Mouse (Mus musculus): ENCODE measurements around the gene Pknox1. TPM values are rescaled to one million over a fixed set of nuclear protein-coding genes. Genes with fewer than 3 reads are reported as not detected.
A peak's percentile ranks its signal among the peaks of the same experiment; 100 is the strongest.

Gene Pknox1
- polyA plus RNA-seq (2012; ENCODE audit: insufficient read depth, insufficient read length, missing spikeins) = 14.3 and 18.6 TPM in 2 replicates

DNA sequence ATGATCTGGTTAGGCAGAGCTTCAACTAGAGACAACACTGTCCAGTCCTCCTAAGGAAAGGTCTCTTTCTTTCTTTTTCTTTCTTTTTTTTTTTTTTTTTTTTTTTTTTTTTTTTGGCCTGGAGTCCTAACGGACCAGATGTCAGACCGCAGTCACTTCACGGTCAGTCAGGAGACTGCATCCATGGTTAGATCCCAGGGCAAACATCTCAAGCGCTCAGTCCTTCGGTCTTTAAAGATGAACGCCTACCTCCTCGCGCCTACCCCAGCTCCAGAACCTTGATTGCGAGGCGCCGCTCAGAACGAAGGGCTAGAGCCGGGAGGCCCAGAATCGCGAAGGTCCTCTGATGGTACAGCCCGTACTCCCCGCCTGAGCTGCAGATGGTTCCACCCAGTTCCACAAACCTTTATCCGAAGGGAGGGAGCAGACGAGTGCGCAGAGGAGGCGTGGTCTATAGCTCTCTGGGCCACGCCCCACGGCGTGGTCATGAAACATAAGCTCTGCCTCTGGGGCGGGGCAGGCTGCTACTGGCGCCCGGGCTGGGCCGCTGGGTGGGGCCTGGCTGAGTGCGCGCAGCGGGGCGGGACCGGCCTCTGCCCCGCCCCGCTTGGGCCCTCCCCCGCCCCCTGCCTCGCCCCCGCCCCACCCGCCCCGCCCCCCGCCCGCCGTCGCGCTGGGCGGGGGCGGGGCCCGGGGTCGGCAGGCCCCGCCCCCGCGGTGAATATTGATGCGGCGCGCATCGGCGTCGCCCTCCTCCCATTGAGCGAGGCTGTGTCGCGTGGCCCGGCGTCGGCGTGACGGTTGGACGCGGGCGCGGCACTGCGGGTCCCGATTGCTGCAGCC is at the start of gene Pknox1:
TSS of gene Pknox1 (plus strand) at position 720 of the 843 bp plus-strand sequence.
- Histone ChIP-seq H3K4me3 (ENCODE audit: insufficient read depth, low read length) (peak within 1 kb of the TSS; percentile 88), H3K4me1 (ENCODE audit: control insufficient read depth, insufficient read depth, low read length) (peaks cover 20% of the 10 kb centered on the region), H3K27ac (ENCODE audit: insufficient read depth, low read depth, low read length) (peak within 1 kb of the TSS; percentile 85)
- TF ChIP-seq CTCF (IDR thresholded peaks at IDR 0.05; ENCODE audit: low read depth, low read length) = no peak
- no peak for TF ChIP-seq POLR2A (IDR thresholded peaks at IDR 0.05; ENCODE audit: borderline replicate concordance, low read depth, low read length)

GRCm38 (mm10) chr17:31519344-31519945 is 45.1 kb upstream of the Pknox1 start:
- TF ChIP-seq CTCF (IDR thresholded peaks at IDR 0.05; ENCODE audit: low read depth, low read length) (no peak), POLR2A (IDR thresholded peaks at IDR 0.05; ENCODE audit: borderline replicate concordance, low read depth, low read length) (no peak)
- Histone ChIP-seq H3K27ac (ENCODE audit: insufficient read depth, low read depth, low read length) (peak overlapping the region; percentile 63), H3K4me1 (ENCODE audit: control insufficient read depth, insufficient read depth, low read length) (peaks cover 7% of the 10 kb centered on the region)

DNA sequence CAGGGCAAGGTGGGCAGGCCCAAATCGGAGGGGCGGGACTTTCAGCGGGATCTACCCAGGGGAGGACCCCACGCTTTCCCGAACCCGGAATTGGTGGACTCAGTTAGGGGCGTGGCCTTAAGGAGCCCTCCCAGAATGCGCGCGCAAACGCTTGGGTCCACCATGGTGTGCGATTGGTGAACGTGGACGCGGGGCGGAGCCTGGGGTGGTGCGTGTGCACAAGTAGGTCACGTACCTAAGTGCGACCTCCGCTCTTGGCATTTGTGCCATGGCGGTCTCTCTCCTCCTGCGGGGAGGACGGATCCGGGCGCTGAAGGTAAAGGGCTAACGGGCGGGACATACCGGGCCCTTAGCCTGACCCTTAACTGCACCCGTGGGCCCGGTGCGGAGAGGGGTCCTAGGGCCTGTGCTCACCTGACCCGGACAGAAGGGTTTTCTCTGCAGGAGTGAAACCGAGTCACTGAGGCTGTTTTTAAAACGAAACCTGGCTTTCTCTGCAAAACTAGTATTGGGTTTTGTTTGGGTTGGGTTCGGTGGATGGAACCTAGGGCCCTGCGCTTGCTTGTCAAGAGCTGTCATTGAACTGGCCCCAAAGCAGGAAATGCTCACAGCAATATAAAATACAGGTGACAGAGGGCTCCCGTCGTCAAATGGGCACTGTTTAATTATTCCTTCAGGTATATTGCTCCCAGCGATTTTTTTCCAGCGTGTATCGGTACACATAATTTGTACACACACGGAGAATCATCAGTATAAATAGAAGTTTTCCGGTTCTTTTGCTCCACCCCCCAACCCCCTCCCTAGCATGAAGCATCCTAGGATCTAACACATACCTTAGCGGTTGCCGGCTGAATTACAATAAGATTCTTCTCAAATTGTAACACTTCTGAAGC is 44.3 kb upstream of the Pknox1 start, which contains the start of the genes Wdr4 and Ndufv3:
TSS of gene Wdr4 (minus strand) at position 35 of the 893 bp plus-strand sequence.
TSS of gene Ndufv3 (plus strand) at position 170 of the 893 bp plus-strand sequence.
- Histone ChIP-seq H3K27ac (ENCODE audit: insufficient read depth, low read depth, low read length) (peak within 1 kb of the TSS; percentile 63), H3K4me1 (ENCODE audit: control insufficient read depth, insufficient read depth, low read length) (peaks cover 7% of the 10 kb centered on the region), H3K4me3 (ENCODE audit: insufficient read depth, low read length) (peak within 1 kb of the TSS; percentile 72)
- peak; percentile 89; the same call in 1 of the 2 replicates for TF ChIP-seq POLR2A (IDR thresholded peaks at IDR 0.05; ENCODE audit: borderline replicate concordance, low read depth, low read length)
- no peak for TF ChIP-seq CTCF (IDR thresholded peaks at IDR 0.05; ENCODE audit: low read depth, low read length)

More at GRCm38 (mm10) chr17:31519344-31519945, 45.1 kb upstream of the Pknox1 start:
- peak overlapping the region; percentile 67 for H3K4me3 ChIP-seq (ENCODE audit: insufficient read depth, low read length)

GRCm38 (mm10) chr17:31520895-31521294 is 43.6 kb upstream of the Pknox1 start:
- peak overlapping the region; percentile 72 for H3K4me3 ChIP-seq (ENCODE audit: insufficient read depth, low read length)
- TF ChIP-seq POLR2A (IDR thresholded peaks at IDR 0.05; ENCODE audit: borderline replicate concordance, low read depth, low read length) = 0 out of 2 replicates have a peak, but pooled peaks have one; percentile 12
- TF ChIP-seq CTCF (IDR thresholded peaks at IDR 0.05; ENCODE audit: low read depth, low read length) = no peak
- peaks cover 7% of the 10 kb centered on the region for H3K4me1 ChIP-seq (ENCODE audit: control insufficient read depth, insufficient read depth, low read length)
- no peak overlapping the region for H3K27ac ChIP-seq (ENCODE audit: insufficient read depth, low read depth, low read length)

DNA sequence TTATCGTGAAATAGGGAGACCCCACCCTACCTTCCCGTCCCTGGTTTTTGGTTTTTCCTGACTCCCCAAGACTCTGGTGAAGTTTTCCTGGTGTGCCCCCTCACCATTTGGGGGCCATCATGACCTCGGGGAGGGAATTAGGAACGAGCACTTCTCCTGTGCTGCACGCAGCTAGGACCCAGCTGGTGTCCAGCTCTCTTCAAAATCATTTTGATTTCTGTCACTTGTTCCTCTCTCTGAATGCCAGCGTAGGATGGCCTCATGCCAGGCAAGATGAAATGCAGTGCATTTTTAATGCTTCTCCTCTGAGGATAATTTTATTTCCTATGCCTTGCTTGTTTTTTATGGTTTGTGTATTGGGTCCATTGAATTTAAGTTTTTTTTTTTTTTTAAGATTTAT is 42.6 kb upstream of the Pknox1 start:
- peaks cover 7% of the 10 kb centered on the region for H3K4me1 ChIP-seq (ENCODE audit: control insufficient read depth, insufficient read depth, low read length)
- H3K27ac ChIP-seq (ENCODE audit: insufficient read depth, low read depth, low read length) = no peak overlapping the region
- TF ChIP-seq POLR2A (IDR thresholded peaks at IDR 0.05; ENCODE audit: borderline replicate concordance, low read depth, low read length) = no peak
- TF ChIP-seq CTCF (IDR thresholded peaks at IDR 0.05; ENCODE audit: low read depth, low read length) = no peak
- H3K4me3 ChIP-seq (ENCODE audit: insufficient read depth, low read length) = no peak overlapping the region

DNA sequence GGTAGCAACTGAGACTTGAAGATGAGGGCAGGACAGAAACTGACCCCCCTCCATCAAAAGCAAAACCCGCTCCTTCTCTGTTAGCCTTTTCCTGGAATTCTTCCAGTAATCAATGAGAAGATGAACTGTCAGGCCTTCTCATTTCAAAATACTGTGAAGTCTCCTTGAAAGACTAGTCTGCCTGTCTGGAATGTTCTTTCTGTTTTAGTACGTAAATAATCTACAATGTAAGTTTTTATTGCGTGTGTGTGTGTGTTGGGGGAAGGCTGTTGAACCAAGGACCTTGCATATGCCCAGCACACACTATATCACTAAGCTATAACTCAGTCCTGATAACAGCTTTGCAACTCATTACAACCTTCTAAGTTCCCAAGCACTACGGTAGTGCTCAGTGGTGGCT is 39.4 kb upstream of the Pknox1 start:
- Histone ChIP-seq H3K27ac (ENCODE audit: insufficient read depth, low read depth, low read length) (no peak overlapping the region), H3K4me3 (ENCODE audit: insufficient read depth, low read length) (no peak overlapping the region), H3K4me1 (ENCODE audit: control insufficient read depth, insufficient read depth, low read length) (peaks cover 7% of the 10 kb centered on the region)
- TF ChIP-seq CTCF (IDR thresholded peaks at IDR 0.05; ENCODE audit: low read depth, low read length) (no peak), POLR2A (IDR thresholded peaks at IDR 0.05; ENCODE audit: borderline replicate concordance, low read depth, low read length) (no peak)

GRCm38 (mm10) chr17:31525816-31526215 is 38.7 kb upstream of the Pknox1 start:
- H3K4me1 ChIP-seq (ENCODE audit: control insufficient read depth, insufficient read depth, low read length) = peaks cover 7% of the 10 kb centered on the region
- H3K27ac ChIP-seq (ENCODE audit: insufficient read depth, low read depth, low read length) = no peak overlapping the region
- TF ChIP-seq CTCF (IDR thresholded peaks at IDR 0.05; ENCODE audit: low read depth, low read length) = no peak
- TF ChIP-seq POLR2A (IDR thresholded peaks at IDR 0.05; ENCODE audit: borderline replicate concordance, low read depth, low read length) = no peak
- no peak overlapping the region for H3K4me3 ChIP-seq (ENCODE audit: insufficient read depth, low read length)

- TF ChIP-seq CTCF (IDR thresholded peaks at IDR 0.05; ENCODE audit: low read depth, low read length) (no peak), POLR2A (IDR thresholded peaks at IDR 0.05; ENCODE audit: borderline replicate concordance, low read depth, low read length) (no peak)
Measured at GRCm38 (mm10) chr17:31529314-31529713, 35.2 kb upstream of the Pknox1 start.

More at GRCm38 (mm10) chr17:31529314-31529713, 35.2 kb upstream of the Pknox1 start:
- no peak overlapping the region for H3K4me3 ChIP-seq (ENCODE audit: insufficient read depth, low read length)
- H3K27ac ChIP-seq (ENCODE audit: insufficient read depth, low read depth, low read length) = no peak overlapping the region
- no peaks in the 10 kb centered on the region for H3K4me1 ChIP-seq (ENCODE audit: control insufficient read depth, insufficient read depth, low read length)
